Mouse (Mus musculus): Measurements from ENCODE around the gene Tnni2. TPM values are rescaled to one million over a fixed set of nuclear protein-coding genes. Genes with fewer than 3 reads are reported as not detected.

Gene Tnni2
- polyA plus RNA-seq (2017; shearing (Covaris generic)): not detected

DNA sequence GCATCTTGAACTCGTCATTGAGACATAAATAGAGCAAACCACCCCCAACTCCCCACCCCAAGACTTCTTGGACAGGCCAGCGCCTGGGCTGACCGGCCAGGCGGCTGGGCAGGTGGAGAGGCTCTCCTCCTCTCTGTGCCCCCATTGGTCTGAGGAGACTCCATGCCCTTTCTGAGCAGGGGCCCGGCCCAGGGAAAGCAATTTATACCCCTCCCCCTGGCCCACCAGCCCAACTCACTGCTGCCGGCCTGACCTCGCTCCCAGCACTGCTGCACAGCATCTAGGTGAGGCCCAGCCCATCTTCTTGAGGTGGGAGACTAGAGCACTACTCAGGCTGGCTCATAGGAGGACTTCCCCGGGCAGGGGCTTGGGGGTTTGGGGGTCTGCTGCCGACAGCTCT, at the start of gene Tnni2:
TSS of gene Tnni2 (plus strand) at position 224 of the 400 bp plus-strand sequence.

DNA sequence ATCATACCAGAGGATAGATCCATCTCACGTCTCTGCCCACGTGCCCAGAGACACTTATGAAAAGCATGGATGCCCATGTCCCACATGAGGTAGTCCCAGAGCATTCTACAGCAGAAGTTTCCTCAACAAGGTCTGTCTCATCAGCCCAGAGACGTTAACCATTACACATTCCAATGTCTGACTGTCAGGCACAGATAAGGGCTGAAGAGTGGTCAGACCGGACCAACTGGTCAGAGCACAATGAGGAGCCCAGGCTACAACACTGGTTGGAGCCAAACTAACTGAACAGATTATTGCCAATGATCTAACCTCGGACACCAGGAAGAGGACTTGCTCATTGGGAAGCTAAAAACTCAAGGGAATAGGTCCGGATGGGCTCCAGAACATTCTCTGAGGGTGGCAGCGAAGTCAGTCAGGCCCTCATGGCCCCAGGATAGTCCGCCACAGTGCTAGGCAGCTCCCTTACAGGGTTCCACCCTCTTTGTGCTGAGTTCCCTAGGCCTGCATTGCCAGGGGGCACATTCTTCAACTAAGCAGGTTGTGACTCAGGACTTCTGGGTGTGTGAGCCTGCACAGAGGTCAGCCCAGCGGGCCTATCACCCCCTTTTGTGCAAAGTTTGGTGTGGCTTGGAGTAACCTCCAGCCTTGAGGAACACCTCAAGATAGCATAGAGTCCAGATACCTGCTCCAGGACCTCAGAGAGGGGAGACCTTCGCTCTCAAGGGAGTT, 7.3 kb upstream of the Tnni2 start, which contains the start of gene Syt8:
TSS of gene Syt8 (plus strand) at position 714 of the 729 bp plus-strand sequence.

DNA sequence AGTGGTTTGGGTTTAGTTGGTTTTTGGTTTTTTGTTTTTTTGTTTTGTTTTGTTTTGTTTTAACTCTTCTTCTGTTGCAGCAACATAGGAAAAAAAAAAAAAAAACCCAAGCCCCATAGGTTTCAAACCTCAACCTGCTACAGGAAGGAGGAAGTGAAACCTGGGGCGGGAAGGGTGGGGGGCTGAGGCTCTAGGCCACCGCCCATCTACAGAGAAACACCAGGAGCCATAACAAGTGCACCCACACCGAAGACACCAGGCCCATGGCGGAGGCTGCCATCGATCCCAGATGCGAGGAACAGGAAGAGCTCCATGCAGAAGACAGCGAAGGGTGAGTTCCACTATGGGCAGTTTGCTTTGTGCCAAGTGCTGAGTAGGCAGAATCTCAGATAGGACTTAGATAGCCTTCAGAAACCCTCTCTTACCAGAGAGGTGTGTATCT, 19.0 kb downstream of the Tnni2 start, which contains the start of gene Lsp1:
TSS of gene Lsp1 (plus strand) at position 174 of the 442 bp plus-strand sequence.

Other genes starting within 250 kb of the Tnni2 start
- not detected for gene Krtap5-3, start 240.4 kb upstream of the Tnni2 start, polyA plus RNA-seq (2017; shearing (Covaris generic))
- not detected for gene Gm7579, start 229.9 kb upstream of the Tnni2 start, polyA plus RNA-seq (2017; shearing (Covaris generic))
- not detected for gene Krtap5-5, start 211.8 kb upstream of the Tnni2 start, polyA plus RNA-seq (2017; shearing (Covaris generic))
- not detected for gene Gm40460, start 200.7 kb upstream of the Tnni2 start, polyA plus RNA-seq (2017; shearing (Covaris generic))
- gene Gm2431, start 183.5 kb upstream of the Tnni2 start, polyA plus RNA-seq (2017; shearing (Covaris generic)): not detected
- gene Gm4559, start 167.4 kb upstream of the Tnni2 start, polyA plus RNA-seq (2017; shearing (Covaris generic)): not detected
- gene Krtap5-1, start 144.7 kb upstream of the Tnni2 start, polyA plus RNA-seq (2017; shearing (Covaris generic)): not detected
- gene Krtap5-4, start 138.3 kb upstream of the Tnni2 start, polyA plus RNA-seq (2017; shearing (Covaris generic)): not detected
- gene Ifitm10, start 68.1 kb upstream of the Tnni2 start, polyA plus RNA-seq (2017; shearing (Covaris generic)): 4.5 TPM
- not detected for gene Gm49369, start 59.1 kb upstream of the Tnni2 start, polyA plus RNA-seq (2017; shearing (Covaris generic))
- gene Ctsd, start 53.8 kb upstream of the Tnni2 start, polyA plus RNA-seq (2017; shearing (Covaris generic)): 352 TPM
- gene Syt8, start 7.0 kb upstream of the Tnni2 start, polyA plus RNA-seq (2017; shearing (Covaris generic)): not detected
- 1,177 TPM for gene Lsp1, start 19.0 kb downstream of the Tnni2 start, polyA plus RNA-seq (2017; shearing (Covaris generic))
- gene Tnnt3, start 57.0 kb downstream of the Tnni2 start, polyA plus RNA-seq (2017; shearing (Covaris generic)): 5.0 TPM
- gene Mrpl23, start 90.9 kb downstream of the Tnni2 start, polyA plus RNA-seq (2017; shearing (Covaris generic)): 6.0 TPM
- gene Igf2, start 225.0 kb downstream of the Tnni2 start, polyA plus RNA-seq (2017; shearing (Covaris generic)): 0.50 TPM
- not detected for gene Gm49394, start 228.1 kb downstream of the Tnni2 start, polyA plus RNA-seq (2017; shearing (Covaris generic))

All from CD4-positive, CD25-positive, alpha-beta regulatory T cell (primary cell).